Mouse (Mus musculus): ENCODE measurements at regions not wholly inside any gene's neighbourhood (a gene's known extent, or its start where the extent isn't known, plus 50 kb on each side); places are given as distances from the start of the nearest gene placed in this dataset.

GRCm38 (mm10) chr8:59977024-59977662 is 525.9 kb downstream of the Gm10283 start:
- in situ Hi-C loops (cut with MboI, MseI), result no loop called here

DNA sequence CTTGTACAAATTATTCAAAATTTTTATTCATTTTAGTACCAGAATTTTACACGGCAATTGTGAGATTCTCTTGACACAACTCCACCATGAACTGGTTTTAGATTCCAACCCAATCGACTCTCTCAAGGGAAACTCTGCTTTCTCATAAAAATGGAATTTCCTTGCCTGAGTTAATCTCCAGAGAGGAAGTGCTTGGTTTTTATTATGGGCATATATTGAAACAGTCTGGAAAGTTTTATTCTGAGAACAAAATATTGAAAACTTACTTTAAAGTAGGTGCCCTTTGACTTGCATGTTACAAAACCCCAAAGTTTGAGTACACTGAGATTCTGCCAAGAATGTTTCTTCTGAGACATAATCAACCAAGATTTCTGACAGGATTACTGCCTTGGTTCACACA is 537.6 kb downstream of the Gm10283 start:
- in situ Hi-C loops (cut with MboI, MseI), result no loop called here

GRCm38 (mm10) chr8:59963234-59963633 is 539.8 kb downstream of the Gm10283 start:
- in situ Hi-C loops (cut with MboI, MseI), result no loop called here

GRCm38 (mm10) chr8:59953741-59954140 is 549.3 kb downstream of the Gm10283 start:
- in situ Hi-C loops (cut with MboI, MseI), result loop anchor here in 1 of 2 experiments (10.0 kb wide), 1 partner anchor 261 kb away; no protein-coding TSS in a partner anchor

DNA sequence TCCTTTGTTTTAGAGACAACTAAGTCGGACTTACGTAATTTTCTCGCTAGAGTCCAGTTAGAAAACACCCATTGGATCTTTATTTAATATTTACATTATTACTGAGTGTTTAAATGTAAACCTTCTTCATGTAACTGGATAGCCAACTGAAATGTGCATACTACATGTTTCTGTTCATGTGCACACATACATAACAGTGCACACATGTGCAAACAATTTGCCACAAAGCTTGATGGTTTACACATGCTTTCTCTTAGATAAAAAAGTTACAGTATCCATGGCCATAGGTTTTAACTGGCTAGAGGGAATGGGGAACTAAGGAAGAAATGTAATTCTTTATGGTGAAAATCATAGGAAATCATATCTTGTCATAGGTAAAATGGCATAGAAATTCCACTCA is 596.2 kb downstream of the Gm10283 start:
- in situ Hi-C loops (cut with MboI, MseI), result no loop called here
